Mouse (Mus musculus) ZHBTc4 (cell line): ENCODE measurements around the gene Otud5.
A peak's percentile ranks its signal among the peaks of the same experiment; 100 is the strongest.
"Not testable (repeated sequence)": the region's sequence is repeated elsewhere in the genome, so short reads cannot be mapped to it uniquely, and the experiment has no call there.

Source experiments
- DNase-seq: peaks from one replicate; pipeline ENCODE4 v3.0.0-alpha.2; 2011; ENCODE audit warnings: low read depth, low spot score

Gene Otud5

DNA sequence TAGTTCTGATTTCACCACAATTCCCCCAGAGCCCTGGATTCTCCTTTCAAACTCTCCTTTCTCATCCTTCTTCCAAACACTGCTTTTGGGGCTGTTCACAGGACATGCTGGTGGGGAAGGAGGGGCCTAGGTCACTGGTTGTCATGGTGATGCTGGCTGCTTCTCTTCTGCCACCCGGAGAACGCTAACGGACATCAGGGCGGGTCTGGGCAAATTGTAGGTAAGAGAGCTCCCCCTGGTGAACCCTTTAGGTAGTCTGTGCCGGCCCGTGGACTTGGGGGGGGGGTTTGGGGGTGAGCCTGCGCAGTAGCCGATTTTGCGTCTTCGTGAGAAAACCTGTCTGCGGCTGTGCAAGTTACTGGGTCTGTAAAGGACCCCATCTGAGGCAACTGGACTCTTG, 38.7 kb downstream of the Otud5 start:
- DNase-seq, result peak; percentile 90

DNA sequence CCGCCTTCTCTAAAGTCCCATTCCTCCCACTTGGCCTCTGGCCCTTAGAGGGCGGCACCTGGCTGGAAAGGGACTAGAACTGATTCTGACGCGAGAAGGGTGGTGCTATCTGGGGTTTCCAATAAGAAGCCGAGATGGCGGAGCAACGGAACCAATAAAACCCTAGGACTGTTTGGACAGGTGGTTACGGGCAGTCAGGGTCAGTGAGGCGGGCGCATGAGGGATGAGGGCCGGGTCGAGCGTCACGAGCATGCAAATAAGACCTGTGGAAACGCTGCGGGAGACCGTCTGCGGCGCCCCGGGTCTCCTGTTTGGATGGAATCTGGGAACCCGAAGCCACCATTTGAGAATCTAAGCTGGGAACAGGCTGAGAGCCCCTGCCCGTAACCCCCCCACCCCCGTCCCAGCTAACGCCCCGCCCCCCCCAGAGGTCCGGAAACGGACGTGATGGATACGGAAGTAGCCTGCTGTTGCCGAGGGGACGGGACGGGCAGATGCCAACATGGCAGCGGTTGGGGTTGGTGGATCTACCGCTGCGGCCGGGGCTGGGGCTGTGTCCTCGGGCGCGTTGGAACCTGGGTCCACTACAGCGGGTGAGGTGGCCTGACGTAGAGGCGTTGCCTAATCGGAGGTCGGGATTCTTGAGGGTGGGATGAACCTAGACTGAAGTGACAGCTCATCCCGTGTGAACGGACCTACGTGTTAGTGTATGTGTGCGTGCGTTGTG, 42.8 kb downstream of the Otud5 start, which contains the start of gene Slc35a2:
Slc35a2 (plus strand) TSS at position 188 of the 727 bp plus-strand sequence.
- peak; percentile 89 for DNase-seq

DNA sequence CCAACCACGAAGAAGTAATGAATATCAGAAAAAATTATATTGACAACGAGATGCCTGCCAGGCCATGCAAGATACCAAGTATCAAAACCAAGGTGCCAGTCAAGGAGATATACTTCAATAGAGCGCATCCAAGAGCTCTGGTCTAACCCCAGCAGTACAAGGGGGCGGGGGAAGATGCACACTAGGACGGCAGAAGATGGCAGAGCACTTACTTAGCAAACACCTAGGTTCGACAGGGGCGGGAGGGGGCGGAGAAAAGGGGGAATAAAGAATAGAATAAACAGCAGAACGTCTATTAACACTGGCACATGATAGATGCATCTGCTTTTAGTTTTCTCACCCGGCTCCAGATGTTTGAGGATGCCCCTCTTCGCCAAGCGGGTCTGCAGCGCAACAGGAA, 57.0 kb downstream of the Otud5 start:
- peak; percentile 21 for DNase-seq

DNA sequence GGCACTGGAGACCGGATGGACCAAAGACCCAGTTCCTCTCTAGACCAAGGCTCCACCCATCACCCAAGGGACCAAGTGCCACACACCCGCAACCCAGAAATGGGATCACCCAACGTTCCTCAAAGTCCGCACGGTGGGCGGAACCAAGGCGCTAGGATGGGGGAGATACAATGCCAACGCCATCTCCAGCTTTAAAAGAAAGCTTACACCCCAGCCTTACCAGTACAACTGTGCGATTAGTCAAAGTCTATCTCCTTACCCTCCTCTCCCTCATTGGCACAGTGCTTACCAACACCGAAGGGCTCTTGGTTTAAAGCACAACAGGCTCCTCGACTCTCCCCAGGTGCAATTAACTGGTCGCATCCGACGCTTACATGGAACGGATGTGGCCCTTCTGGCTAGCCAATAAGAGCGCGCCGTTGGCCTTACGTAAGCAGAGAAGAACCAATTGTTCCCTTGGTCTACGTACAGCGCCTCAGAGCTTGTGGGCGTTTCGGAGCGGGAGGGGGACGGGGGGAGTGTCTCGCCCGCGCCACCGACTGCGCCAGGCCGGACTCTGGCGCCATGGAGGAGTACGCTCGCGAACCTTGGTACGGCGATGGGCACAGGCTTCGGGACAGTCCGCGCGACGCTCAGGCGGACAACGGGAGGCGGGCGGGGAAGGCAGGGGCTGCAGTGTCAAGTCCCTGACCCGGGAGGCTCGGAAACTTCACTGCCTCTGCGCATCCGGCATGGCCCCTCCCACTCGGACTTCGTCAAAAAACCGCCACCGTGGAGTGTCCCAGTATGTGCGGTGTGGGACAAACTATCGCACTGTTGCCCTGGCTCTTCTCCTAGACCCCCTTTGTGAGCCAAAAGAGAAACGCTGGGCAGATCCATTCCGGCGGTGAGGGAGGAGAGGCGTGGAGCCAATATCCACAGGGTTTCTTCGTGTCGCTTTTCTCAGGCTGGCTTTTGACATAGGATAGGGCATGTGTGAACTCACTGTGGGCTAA, 58.0 kb downstream of the Otud5 start, which contains the start of the genes Pqbp1 and Timm17b:
Pqbp1 (minus strand) TSS at position 390 of the 995 bp plus-strand sequence.
Timm17b (plus strand) TSS at position 478 of the 995 bp plus-strand sequence.
- DNase-seq, result peak; percentile 94

DNA sequence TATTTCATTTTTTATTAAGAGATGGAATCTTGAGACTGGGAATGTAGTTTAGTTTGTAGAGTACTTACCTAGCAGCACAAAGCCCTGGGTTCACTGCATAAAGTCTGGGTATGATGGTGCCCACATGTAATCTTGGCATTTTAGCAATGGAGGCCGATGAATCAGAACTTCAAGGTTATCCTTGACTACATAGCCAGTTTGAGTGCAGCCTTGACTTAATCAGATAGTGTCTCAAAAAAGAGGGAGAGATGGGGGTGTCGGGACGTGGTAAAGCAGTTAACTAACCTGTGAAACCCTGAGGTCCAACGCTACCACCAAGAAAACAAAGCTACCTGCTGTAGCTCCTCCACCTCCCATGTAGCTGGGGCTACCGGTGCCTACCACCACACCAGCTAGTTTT, 63.3 kb downstream of the Otud5 start:
- no peak for DNase-seq

DNA sequence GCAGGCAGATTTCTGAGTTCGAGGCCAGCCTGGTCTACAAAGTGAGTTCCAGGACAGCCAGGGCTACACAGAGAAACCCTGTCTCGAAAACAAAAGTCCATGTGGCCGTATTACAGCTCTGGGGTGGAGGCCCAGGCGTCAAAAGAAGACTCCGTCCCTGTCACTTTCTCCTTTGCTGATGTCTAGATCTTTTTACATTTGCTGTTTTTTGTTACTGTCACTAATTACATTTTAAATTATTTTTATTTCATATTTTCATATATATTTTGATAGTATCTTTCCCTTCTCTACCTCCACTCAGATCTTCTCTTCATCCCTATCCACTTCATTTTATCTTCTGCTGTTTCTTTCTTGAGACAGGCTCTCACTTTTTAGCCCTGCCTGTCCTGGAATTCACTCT, 66.6 kb downstream of the Otud5 start, which contains the start of gene Gm10491:
Gm10491 (minus strand) TSS at position 101 of the 400 bp plus-strand sequence.
- DNase-seq, result no peak

DNA sequence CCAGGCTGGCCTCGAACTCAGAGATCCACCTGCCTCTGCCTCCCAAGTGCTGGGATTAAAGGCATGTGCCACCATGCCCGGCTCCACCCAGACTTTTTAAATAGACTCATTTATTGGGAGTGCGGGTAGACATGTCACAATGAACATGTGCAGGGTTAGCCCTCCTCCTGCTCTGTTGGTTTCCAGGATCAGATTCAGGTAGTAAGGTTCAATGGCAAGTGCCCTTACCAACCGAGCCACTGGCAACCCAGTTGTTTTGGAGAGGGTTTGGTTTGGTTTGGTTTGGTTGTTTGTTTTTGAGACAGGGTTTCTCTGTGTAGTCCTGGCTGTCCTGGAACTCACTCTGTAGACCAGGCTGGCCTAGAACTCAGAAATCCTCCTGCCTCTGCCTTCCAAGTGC, 68.1 kb downstream of the Otud5 start, which contains the start of gene Gm10490:
Gm10490 (plus strand) TSS at position 301 of the 400 bp plus-strand sequence.
- DNase-seq, result not testable (repeated sequence)

DNA sequence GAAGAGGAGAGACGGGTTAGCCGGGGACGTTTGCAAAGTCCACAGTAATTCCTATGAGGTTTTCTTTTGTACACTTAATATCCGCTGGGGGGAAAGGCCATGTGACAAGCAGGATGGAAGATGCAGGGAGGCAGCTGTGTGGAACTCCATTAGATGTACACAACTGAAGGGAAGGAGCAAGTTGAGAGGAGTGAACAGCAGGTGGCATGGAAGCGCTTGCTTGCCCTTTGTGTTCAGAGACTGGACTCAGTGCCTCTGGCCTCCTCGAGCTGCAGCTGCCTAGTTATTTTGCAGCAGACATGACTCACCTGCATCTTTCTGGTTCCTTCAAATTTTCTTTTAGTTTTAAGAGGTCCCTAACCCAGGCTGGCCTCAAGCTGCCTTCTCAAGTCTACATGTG, 69.3 kb downstream of the Otud5 start:
- peak; percentile 16 for DNase-seq

DNA sequence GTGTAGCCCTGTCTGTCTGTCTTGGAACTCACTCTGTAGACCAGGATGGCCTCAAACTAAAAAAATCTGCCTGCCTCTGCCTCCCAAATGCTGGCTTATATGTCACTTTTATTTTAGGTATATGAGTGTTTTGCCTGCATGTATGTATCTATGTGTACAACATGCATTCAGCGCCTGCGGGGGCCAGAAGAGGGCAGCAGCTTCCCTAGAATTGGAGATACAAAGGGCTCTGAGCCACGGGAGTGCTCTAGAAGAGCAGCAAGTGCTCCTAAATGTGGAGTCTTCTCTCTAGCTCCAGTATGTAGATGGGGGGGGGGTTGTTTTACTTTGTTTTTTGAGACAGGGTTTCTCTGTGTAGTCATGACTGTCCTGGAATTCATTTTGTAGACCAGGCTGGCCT, 74.5 kb downstream of the Otud5 start:
- DNase-seq, result peak; percentile 26

DNA sequence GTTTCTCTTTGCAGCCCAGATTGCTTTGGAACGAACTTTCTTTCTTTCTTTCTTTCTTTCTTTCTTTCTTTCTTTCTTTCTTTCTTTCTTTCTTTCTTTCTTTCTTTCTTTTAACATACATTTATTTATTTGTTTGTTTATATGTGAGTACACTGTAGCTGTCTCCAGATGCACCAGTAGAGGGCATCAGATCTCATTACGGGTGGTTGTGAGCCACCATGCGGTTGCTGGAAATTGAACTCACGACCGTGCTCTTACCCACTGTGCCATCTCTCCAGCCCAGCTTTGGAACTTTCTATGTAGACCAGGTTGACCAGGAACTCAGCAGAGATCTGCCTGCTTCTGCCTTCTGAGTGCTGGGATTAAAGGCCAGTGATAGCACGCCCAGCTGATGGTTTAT, 76.8 kb downstream of the Otud5 start:
- peak; percentile 43 for DNase-seq

DNA sequence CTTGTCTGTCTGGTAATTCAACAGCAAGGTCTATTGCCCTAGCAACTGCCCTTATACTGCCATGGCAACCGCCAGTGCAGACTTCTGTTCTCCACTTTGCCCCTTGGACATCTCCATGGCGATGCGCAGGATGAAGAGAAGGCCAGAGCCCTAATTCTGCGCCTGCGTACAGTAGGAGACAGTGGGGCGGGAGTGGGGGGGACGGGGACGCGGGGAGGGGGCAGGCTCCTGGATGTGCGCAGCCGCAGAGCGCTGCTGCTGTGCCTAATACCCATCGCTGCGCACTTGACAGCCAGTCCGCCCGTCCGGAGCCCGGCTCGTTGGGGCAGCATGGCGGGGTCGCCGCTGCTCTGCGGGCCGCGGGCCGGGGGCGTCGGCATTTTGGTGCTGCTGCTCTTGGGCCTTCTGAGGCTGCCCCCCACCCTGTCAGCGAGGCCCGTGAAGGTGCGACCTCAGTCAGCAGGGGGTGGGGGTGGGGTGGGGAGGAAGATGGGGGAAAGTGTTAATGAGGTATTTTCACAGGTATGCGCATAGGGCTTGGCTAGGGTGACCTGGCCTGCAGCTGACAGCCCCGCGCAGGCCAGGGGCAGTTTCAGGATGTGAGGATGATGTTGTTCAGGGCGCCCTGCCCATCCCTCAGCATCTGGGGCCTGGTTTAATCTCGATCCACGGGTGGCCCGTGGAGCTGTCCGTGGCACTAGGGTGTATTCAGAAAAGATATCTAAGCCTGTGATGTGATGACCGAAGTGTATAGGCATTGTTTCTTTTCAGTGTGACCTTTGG, 78.6 kb downstream of the Otud5 start, which contains the start of gene Pcsk1n:
Pcsk1n (plus strand) TSS at position 222 of the 783 bp plus-strand sequence.
- peak; percentile 65 for DNase-seq

DNA sequence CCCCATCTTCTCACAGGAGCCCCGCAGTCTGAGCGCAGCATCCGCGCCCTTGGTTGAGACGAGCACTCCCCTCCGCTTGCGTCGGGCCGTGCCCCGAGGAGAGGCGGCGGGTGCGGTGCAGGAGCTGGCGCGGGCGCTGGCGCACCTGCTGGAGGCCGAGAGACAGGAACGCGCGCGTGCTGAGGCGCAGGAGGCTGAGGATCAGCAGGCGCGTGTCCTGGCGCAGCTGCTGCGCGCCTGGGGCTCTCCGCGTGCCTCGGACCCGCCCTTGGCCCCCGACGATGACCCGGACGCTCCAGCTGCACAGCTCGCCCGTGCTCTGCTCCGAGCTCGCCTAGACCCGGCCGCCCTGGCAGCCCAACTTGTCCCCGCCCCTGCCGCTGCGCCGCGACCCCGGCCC, 80.9 kb downstream of the Otud5 start:
- DNase-seq, result peak; percentile 62
